Mouse (Mus musculus): Measurements from ENCODE around the gene Tbc1d2b.

GRCm38 (mm10) chr9:90257754-90258531 is 12.7 kb downstream of the Tbc1d2b start:
- TF ChIP-seq POLR2A (IDR thresholded peaks at IDR 0.05; ENCODE audit: low read depth, low read length), result no peak
- TF ChIP-seq CTCF (conservative IDR thresholded peaks at IDR 0.05; ENCODE audit: insufficient read depth, insufficient read length, low read depth, low read length), result no peak

Measured in kidney, adult 2 months (tissue).